27 mouse cellular contexts compared by ENCODE assay signal in genomic region chr2:144906786-144907185, GRCm38 (mm10).
A peak's percentile ranks its signal among the peaks of the same experiment; 100 is the strongest.
DNase-seq lines count a peak whose midpoint lies in the region; ATAC-seq and TF ChIP-seq lines count a peak whose summit lies in the region.
"Had no signal": no experiment of that assay in that cellular context is flagged by ENCODE, and none has a peak within 500 bp of the region (broad histone marks: within the 10 kb centered on the region; RNA-seq: fewer than 3 reads in every experiment).

No protein-coding gene starts in this region.

- no peak overlapping the region for H3K9ac ChIP-seq in hindbrain, postnatal 0 days (replicated peaks; ENCODE audit: low read length)
- H3K9ac ChIP-seq in hindbrain, embryonic 16.5 days (ENCODE audit: low read depth, low read length), result no peak overlapping the region
- no peak overlapping the region for H3K9ac ChIP-seq in neural tube, embryonic 14.5 days (replicated peaks; ENCODE audit: low read depth, low read length)
- H3K9ac ChIP-seq in limb, embryonic 14.5 days (ENCODE audit: low read depth, low read length, severe bottlenecking), result no peak overlapping the region
- H3K9ac ChIP-seq: forebrain, embryonic 15.5 days; hindbrain, embryonic 12.5 days; liver, embryonic 15.5 days; lung, embryonic 14.5 days had no signal

- H3K36me3 ChIP-seq in hindbrain, postnatal 0 days (ENCODE audit: insufficient read depth, low read length), result no peaks in the 10 kb centered on the region
- no peaks in the 10 kb centered on the region for H3K36me3 ChIP-seq in hindbrain, embryonic 16.5 days (ENCODE audit: control insufficient read depth, insufficient read depth, low read length)
- H3K36me3 ChIP-seq in neural tube, embryonic 14.5 days (ENCODE audit: control insufficient read depth, insufficient read depth, low read length), result no peaks in the 10 kb centered on the region
- H3K36me3 ChIP-seq in limb, embryonic 14.5 days (ENCODE audit: control insufficient read depth, insufficient read depth, low read length), result no peaks in the 10 kb centered on the region
- H3K36me3 ChIP-seq: forebrain, embryonic 15.5 days; G1E; hindbrain, embryonic 12.5 days; liver, embryonic 15.5 days had no signal

- H3K27me3 ChIP-seq in hindbrain, postnatal 0 days (ENCODE audit: insufficient read depth, low read length), result no peaks in the 10 kb centered on the region
- H3K27me3 ChIP-seq in hindbrain, embryonic 16.5 days (replicated peaks; ENCODE audit: control insufficient read depth, insufficient read depth, low read length), result no peaks in the 10 kb centered on the region
- H3K27me3 ChIP-seq in neural tube, embryonic 14.5 days (ENCODE audit: control insufficient read depth, insufficient read depth, low read length), result no peaks in the 10 kb centered on the region
- no peaks in the 10 kb centered on the region for H3K27me3 ChIP-seq in limb, embryonic 14.5 days (ENCODE audit: control insufficient read depth, insufficient read depth, low read length)
- H3K27me3 ChIP-seq: forebrain, embryonic 15.5 days; hindbrain, embryonic 12.5 days; liver, embryonic 15.5 days had no signal

- H3K4me3 ChIP-seq in hindbrain, postnatal 0 days (ENCODE audit: low read length), result no peak overlapping the region
- no peak overlapping the region for H3K4me3 ChIP-seq in hindbrain, embryonic 16.5 days (ENCODE audit: low read length)
- no peak overlapping the region for H3K4me3 ChIP-seq in neural tube, embryonic 14.5 days (ENCODE audit: low read depth, low read length)
- H3K4me3 ChIP-seq in limb, embryonic 14.5 days (replicated peaks; ENCODE audit: low read length), result no peak overlapping the region
- H3K4me3 ChIP-seq: forebrain, embryonic 15.5 days; heart, adult 2 months; hindbrain, embryonic 12.5 days; liver, embryonic 15.5 days had no signal

- ATAC-seq in hindbrain, postnatal 0 days, result 0 out of 2 replicates have a peak, but pooled peaks have one; percentile 43
- no peak for ATAC-seq in hindbrain, embryonic 16.5 days
- ATAC-seq in neural tube, embryonic 14.5 days (ENCODE audit: low read depth), result peak; percentile 60; the same call in 1 of the 2 replicates
- peak; percentile 30; the same call in 1 of the 2 replicates for ATAC-seq in limb, embryonic 14.5 days (ENCODE audit: low FRiP score, low read depth)
- ATAC-seq: forebrain, embryonic 15.5 days had no signal

- H3K9me3 ChIP-seq in hindbrain, postnatal 0 days (ENCODE audit: low read length), result no peaks in the 10 kb centered on the region
- no peaks in the 10 kb centered on the region; the same call in 1 of the 2 replicates for H3K9me3 ChIP-seq in hindbrain, embryonic 16.5 days (ENCODE audit: control insufficient read depth, low read length)
- H3K9me3 ChIP-seq in neural tube, embryonic 14.5 days (ENCODE audit: control insufficient read depth, low read length), result no peaks in the 10 kb centered on the region
- H3K9me3 ChIP-seq in limb, embryonic 14.5 days (ENCODE audit: control insufficient read depth, low read length), result no peaks in the 10 kb centered on the region
- H3K9me3 ChIP-seq: forebrain, embryonic 15.5 days; hindbrain, embryonic 12.5 days; liver, embryonic 15.5 days had no signal

- peak; percentile 4 for DNase-seq in embryo, embryonic 11 days
- DNase-seq in embryo, embryonic 9.5 days (ENCODE audit: extremely low spot score), result no peak
- no peak for DNase-seq in hindbrain, postnatal 0 days (ENCODE audit: low spot score)
- no peak for DNase-seq in neural tube, embryonic 10.5 days (ENCODE audit: extremely low spot score, low spot score)
- DNase-seq in limb, embryonic 14.5 days (ENCODE audit: low spot score), result no peak
- no peak for DNase-seq in right cerebral cortex, postnatal 4 days
- DNase-seq: adrenal gland, postnatal 10 days; cerebellum, adult 18-20 months; cerebellum, postnatal 10 days; gastrocnemius, postnatal 25 days; heart, adult 2 months; heart, postnatal 36 days; kidney, adult 2 months; kidney, postnatal 4 days; left cerebral cortex, postnatal 4 days; lung, embryonic 14.5 days; lung, postnatal 14 days; midbrain, embryonic 14.5 days; right cerebral cortex, postnatal 25 days; spleen, adult 18-20 months; thymus, postnatal 4 days had no signal

- H3K27ac ChIP-seq in hindbrain, postnatal 0 days, result no peak overlapping the region
- no peak overlapping the region for H3K27ac ChIP-seq in hindbrain, embryonic 16.5 days (ENCODE audit: low read depth, low read length)
- no peak overlapping the region for H3K27ac ChIP-seq in neural tube, embryonic 14.5 days (ENCODE audit: low read depth, low read length)
- no peak overlapping the region for H3K27ac ChIP-seq in limb, embryonic 14.5 days (replicated peaks; ENCODE audit: low read depth, low read length)
- H3K27ac ChIP-seq: forebrain, embryonic 15.5 days; heart, adult 2 months; hindbrain, embryonic 12.5 days; liver, embryonic 15.5 days had no signal

- WGBS in hindbrain, postnatal 0 days, result 57% methylated on average over 6 of the region's 6 CpGs
- WGBS in hindbrain, embryonic 16.5 days, result 59% methylated on average over 6 of the region's 6 CpGs
- 34% methylated on average over 6 of the region's 6 CpGs for WGBS in neural tube, embryonic 14.5 days
- WGBS in limb, embryonic 14.5 days, result 23% methylated on average over 6 of the region's 6 CpGs

- no peak overlapping the region for H3K4me2 ChIP-seq in hindbrain, postnatal 0 days (ENCODE audit: low read depth, low read length)
- H3K4me2 ChIP-seq in hindbrain, embryonic 16.5 days (ENCODE audit: low read length), result no peak overlapping the region
- H3K4me2 ChIP-seq in neural tube, embryonic 14.5 days (ENCODE audit: low read depth, low read length), result no peak overlapping the region
- no peak overlapping the region for H3K4me2 ChIP-seq in limb, embryonic 14.5 days (replicated peaks; ENCODE audit: low read depth, low read length, severe bottlenecking)
- H3K4me2 ChIP-seq: forebrain, embryonic 15.5 days; hindbrain, embryonic 12.5 days; liver, embryonic 15.5 days; lung, embryonic 14.5 days had no signal

- TF ChIP-seq POLR2A in limb, embryonic 14.5 days (IDR thresholded peaks at IDR 0.05; ENCODE audit: borderline replicate concordance, extremely low read depth, insufficient read depth, insufficient read length), result no peak

- no peak for TF ChIP-seq CTCF in hindbrain, postnatal 0 days (IDR thresholded peaks at IDR 0.05; ENCODE audit: low read depth)

- H3K4me1 ChIP-seq in hindbrain, postnatal 0 days (ENCODE audit: insufficient read depth, low read length), result no peaks in the 10 kb centered on the region
- H3K4me1 ChIP-seq in hindbrain, embryonic 16.5 days (ENCODE audit: control insufficient read depth, insufficient read depth, low read depth, low read length), result no peaks in the 10 kb centered on the region
- H3K4me1 ChIP-seq in neural tube, embryonic 14.5 days (ENCODE audit: control insufficient read depth, insufficient read depth, low read length), result no peaks in the 10 kb centered on the region
- no peaks in the 10 kb centered on the region for H3K4me1 ChIP-seq in limb, embryonic 14.5 days (ENCODE audit: control insufficient read depth, insufficient read depth, low read length)
- H3K4me1 ChIP-seq: forebrain, embryonic 15.5 days; hindbrain, embryonic 12.5 days; liver, embryonic 15.5 days had no signal
